Mouse (Mus musculus): ENCODE measurements around the gene Npb. TPM values are rescaled to one million over a fixed set of nuclear protein-coding genes. Genes with fewer than 3 reads are reported as not detected.

Npb gene
- total RNA-seq, 2 experiments from 2014 or later, result 0.89 to 1.4 TPM

DNA sequence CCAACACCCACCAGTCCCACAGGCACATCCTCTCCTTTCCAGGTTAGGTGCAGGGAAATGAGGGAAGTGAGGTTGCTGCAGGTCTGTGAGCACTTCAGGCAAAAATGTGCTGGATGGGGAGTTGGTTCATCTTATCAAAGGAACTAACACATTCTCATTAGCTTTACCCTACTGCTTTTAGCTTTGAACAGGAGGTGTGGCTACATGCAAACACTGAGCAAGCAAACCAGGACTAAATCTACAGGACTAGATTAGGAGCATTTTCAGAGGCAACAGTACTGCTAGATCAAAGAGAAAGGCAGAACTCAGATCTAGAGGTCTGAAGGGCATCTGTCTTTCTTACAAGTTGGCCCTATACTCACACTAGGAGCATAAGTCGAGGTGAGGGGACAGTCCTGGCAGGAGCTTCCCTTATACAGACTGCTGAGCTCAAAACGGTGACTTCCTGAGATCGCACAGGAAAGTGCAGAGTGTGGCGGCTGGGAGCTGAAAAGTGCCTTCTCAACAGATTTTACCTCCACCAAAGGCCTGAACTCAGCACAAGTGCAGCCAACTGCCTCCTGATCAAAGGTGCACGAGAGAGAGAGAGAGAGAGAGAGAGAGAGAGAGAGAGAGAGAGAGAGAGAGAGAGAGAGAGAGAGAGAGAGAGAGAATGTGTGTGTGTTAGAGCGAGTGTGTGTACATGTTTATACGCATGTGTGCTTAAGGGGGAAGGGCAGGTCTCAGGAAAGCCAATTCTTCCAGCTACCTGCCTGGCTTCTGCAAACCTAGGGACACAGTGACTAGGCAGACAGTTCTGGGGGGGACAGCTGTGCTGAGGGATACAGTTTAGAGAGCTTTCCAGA lies 22.8 kb downstream of the Npb start:
- DNase-seq (ENCODE audit: low spot score in 2 of 2), result no peak

DNA sequence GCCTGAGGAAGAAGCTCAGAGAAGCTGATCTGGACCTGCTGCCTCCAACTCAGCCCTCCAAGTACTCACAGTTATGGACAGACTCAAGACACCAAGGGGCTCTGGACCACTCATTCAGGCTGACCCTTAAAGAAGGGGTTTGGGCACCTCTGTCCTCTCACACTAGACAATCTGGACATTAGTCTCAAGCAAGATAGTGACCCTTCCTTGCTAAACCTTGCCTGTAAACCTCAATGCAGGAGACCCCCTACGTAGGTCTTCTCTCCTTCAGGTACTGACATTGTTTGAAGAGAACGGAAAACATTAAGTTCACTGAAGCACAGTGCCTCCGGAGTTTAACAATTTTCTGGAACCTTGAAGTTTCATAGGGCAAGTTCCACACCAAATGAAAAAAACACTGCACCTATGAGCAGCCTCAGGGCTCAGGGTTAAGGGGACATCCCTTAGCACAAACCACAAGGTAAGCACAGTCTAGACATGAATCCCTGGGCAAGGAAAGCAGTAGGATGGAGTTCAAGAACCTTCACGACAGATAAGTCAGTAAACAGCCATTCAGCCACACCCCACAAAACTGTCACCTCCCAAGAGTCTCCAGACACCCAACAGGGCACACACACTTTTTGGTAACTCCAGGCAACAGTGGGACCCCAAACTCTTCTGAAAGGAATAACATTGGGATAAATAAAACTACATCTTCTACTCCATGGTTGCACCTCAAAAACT lies 23.6 kb downstream of the Npb start:
- no peak for DNase-seq (ENCODE audit: low spot score in 2 of 2)

DNA sequence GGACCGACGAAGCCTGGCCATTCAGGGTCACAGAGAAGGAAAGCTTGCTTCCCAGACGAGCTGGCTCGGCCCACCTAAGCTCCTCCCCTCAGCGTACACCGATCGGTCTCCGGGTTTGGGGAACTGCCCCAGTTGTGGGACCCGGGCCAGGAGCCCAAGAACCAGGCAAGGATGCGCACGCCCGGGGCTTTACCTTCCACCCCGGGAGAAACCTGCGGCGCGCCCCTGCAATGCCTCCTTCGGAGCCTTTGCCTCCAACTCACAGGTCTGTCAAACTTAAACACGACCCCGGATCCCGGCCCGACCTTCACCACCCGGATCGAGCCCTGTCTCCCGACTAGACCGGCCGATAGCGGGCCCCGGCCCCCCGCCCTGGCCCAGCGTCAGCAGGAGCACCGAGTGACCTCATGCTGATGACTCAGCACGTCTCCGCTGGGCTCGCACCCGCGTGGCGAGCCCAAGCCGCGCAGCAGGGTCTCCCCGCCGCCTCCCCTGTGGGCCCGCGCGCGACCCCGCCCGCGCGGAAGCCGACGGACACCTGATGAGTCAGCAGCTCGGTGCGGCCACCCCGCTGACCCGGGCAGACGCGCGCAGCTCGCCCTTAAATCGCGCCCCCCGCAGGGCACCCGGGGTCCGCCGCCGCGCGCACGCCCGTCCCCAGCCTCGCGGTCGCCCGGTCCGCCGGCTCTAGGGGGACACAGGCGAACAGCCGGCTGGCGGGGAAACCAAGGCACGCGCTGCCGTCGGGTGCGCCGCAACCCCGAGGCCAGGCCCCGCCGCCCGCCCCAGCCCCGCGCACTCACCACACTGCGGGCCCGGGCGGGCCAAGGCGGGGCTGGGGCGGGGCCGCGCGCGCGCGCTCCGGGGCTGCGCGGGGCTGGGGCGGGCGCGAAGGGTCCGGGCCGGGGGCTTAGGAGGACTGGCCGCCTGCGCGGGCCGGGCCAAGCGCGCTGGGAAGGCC lies 24.6 kb downstream of the Npb start:
- peak in 1 of 2 experiments; percentile 50 for DNase-seq (ENCODE audit: low spot score in 2 of 2)

DNA sequence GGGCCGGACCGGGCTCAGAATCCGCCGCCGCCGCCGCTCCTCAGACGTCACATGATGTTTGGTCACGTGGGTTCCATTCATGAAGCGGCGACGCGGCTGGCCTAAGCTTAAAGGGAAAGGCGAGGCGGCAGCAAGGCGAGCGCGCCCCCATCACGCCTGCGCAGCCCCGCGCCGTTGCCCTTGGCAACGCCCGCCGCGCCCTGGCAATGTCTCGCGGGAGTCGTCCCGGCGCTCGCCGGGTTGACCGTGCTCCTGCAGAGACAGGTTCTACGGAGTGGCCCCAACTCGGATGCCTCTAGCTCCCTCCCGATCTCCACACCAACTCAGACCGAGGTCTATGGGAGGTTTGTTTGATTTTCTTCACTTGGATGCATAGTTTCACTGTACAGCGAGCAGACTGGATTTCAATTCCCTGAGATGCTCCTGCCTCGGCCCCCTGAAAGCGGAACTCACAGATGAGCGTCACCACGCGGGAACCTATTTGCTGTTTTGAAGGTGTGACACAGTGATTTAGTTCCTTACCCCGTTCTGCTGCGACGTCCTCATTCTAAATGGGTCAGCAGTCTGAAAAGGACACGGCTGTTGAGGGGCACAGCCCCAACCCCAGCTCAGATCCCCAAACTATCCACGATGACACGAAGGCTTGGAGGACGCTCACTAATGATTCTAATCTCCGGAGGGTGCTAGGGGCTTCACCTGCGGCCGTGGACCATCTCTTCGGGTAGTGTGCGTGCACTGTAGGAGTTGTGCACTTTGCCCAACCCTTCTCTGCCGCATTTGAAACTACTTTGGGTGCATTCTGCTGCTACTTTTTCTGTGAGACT lies 25.5 kb downstream of the Npb start, which contains the start of gene Mafg:
TSS of gene Mafg (minus strand) at position 81 of the 824 bp plus-strand sequence.
- peak; percentile 89 to 96 for DNase-seq (ENCODE audit: low spot score in 2 of 2)

DNA sequence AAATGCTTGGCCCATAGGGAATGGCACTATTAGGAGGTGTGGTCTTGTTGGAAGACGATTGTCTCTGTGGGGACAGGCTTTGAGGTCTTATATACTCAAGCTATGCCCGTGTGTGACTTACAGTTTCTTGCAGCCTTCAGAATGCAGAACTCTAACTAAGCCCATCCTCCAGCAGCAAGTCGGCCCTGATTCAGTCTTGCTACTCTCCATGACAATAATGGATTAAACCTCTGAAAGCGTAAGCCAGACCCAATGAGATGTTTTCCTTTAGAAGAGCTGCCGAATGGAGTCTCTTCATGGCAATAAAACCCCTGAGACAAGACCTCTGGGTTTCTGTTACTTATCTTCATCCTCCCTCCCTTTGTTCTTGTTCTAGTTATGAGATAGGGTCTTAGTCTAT lies 26.5 kb downstream of the Npb start:
- no peak for DNase-seq (ENCODE audit: low spot score in 2 of 2)

DNA sequence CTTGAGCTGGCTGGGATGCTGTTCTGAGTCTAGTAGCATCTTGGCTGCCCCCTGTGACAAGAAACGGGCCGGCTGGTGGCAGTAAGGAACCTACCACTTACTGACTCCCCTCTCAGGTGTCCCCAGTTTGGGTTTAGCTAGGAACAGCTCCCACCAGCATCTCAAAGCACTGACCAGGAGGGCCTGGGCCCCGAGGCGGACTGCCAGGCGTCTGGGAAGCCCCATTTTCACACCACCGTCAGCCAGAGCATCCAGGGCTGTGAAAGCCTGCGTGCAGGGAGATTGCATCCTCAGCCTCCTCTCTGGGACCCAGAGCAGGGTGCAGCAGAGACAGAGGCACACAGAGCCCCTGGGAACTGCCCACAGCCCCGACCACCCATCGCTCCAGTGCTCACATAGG lies 33.0 kb downstream of the Npb start:
- DNase-seq (ENCODE audit: low spot score in 2 of 2), result no peak

DNA sequence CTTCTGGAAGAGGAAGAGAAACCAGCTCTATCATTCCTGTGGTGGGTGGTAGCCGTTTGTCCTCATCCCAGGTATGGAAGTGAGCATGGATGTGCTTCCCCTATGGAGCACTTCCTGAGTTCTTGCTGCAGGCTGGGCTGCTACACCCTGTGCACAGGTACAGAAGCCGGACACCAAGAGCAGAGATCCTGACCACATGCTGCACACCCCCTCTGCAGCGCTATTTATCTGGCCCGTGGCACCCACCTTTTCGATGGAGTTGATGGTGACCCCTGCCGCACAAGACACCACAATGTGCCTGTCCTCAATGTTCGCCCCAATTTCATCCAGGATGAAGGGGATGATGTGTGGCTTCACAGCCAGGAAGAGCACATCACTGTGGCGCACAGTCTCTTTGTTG lies 33.6 kb downstream of the Npb start:
- no peak for DNase-seq (ENCODE audit: low spot score in 2 of 2)

DNA sequence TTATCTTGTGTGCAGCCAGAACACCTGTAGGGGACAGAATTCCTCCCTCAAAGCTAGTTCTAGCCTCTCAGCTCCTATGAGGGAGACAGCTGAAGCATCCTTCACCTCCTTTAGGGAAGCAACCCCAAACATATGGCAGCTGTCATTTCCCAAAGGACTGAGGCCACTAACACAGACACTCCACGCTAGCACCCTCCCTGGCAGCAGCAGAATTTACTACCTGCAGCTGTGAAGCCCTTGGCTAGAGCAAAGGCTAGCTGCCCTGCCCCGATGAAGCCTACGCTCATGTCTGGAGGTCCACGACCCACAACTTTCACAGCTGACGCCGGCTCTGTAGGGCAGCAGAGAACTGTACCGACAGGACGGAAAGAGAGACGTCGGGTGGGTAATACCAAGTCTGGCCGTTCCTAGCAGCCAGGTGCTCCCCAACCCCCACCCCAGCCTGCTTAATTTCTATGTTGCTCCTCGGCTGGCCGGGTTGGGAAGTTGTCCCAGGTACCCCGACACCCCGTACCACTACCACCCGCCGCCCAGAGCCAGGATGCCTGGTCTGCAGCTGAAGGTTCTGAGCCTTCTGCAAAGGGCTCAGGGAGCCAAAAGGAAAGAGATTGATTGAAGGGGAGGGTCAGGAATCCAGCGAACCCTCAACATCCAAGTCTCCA lies 34.8 kb downstream of the Npb start:
- no peak for DNase-seq (ENCODE audit: low spot score in 2 of 2)

DNA sequence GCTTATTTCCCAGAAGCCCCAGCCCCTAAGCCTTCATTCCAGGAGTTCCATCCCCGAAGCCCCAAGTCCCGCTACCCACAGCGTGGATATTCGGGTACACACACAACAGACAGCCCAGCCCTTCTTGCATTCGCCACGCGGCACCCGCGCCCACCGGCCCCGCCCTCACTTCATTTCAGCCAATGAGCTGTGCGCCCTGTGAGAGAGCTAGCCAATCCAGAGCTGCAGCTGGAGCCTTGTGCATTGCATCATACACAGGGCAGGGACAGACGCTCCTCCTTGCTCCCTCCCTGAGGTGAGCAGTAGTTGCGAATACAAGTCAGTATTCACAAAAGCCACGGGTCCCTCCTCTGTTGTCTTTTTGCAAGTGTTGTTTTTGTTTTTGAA lies 35.3 kb downstream of the Npb start, which contains the start of gene Pycr1:
TSS of gene Pycr1 (minus strand) at position 169 of the 387 bp plus-strand sequence.
- DNase-seq (ENCODE audit: low spot score in 2 of 2), result peak; percentile 93 to 95

DNA sequence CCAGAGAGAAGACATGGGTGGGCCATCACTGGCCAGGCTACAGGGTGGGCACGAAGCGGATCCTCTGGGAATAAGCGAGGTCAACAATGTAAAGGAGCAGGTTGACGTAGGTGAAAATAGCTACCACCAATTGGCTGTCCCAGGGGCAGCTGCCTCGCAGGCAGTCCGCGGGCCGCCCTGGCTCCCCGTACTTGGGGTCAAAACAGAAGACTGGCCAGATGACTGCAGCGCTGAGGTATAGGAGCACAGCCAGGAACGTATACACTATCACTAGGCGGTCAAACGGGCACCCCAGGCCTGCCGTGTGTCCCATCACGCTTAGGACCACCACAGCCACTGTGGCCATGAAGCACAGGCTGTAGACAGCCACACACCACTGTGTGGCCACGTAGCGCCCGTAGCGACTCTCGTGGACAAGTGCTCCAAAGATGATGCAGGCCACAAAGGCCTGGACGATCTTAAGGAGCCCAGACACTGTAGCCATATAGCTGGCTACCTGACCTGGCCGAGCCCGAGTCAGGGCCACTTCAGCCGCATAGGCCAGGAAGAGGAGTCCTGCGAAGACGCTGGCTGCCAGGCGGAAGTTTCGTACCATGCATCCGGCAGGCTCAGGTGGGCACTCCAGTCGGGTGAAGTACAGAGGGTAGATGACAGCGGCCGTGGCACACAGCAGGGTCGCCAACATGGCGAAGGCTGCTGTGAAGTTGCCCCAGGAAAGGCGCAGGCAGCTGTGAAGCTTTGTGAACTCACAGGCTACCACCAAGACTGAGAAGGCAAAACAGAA lies 39.0 kb downstream of the Npb start:
- no peak for DNase-seq (ENCODE audit: low spot score in 2 of 2)

DNA sequence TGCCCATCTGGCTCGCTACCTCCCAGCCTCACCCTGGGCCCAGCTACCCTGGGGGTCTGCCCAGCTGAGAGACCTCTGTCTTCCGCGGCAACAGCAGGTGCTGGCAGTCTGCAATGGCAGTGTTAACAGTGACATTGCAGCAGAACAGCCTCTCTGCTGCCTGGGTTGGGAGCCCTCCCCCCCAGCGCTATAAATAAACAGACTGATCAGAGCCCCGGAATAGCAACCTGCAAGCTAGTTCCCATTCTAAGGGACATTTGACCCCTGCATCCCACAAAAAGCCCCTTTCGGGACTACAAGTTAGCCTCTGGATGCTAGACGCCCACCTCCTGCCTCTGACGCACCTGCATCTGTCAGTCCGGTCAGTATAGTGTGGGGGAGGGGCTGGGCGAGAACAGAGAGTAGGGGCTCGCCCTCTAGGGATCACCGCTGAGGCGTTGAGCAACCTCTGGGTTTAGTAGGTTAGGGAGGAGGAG lies 39.8 kb downstream of the Npb start, which contains the start of gene Myadml2:
TSS of gene Myadml2 (minus strand) at position 158 of the 476 bp plus-strand sequence.
- peak in 1 of 2 experiments; percentile 65 for DNase-seq (ENCODE audit: low spot score in 2 of 2)

DNA sequence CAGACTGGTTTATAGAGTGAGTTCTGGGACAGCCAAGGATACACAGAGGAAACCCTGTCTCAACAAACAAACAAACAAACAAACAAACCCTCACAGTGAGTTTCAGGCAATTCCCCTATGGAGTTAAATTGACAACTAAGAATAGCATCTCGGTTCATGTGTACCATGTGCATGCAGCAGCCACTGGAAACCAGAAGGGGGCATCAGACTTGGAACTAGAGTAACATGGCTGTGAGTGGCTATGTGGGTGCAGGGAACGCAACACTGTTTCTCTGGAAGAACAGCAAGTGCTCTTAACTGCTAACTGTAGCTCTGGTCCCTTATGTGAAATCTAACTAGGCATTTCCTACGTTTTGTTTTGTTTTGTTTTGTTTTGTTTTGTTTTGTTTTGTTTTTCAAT lies 43.6 kb downstream of the Npb start:
- DNase-seq (ENCODE audit: low spot score in 2 of 2), result no peak

DNA sequence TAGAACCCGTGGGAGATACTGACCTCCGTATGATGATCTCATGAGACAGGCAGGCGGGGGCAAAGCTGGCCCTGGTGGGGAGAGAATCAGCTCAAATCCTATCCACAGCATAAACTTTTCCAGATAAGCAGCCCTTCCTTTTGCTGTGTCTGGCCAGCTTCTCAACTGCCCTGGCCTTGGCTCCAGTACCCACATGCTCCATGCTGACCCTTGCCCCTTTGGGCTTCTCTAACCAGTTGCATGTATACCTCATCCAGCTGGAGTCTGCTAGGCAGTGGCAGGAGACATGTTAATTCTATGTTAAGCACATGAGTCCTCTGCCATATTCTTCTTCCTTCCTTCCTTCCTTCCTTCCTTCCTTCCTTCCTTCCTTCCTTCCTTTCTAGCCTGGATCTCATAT lies 46.5 kb downstream of the Npb start:
- DNase-seq (ENCODE audit: low spot score in 2 of 2), result no peak

DNA sequence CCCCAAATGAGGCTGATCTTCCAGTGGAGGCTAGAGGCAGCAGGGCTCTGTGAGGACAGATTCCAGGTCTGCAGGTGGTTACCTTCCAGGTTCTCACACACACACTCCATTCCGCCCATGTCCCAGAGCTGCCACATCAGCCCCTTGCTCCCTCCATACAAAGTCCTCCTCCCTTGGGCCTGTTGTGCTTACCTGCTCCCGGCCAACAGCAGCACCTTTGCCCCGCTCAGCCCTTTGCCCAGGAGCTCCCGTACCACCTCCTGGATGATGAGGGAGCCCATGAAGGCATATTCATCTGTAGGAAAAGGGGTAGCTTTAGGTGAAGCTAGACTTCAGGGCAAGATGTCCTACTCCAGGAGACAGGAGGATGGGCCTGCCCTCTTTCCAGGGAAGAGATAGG lies 49.0 kb downstream of the Npb start:
- no peak for DNase-seq (ENCODE audit: low spot score in 2 of 2)

Small RNA genes within 50 kb of the gene (microRNA-seq; reads per million reads assigned to microRNA genes)
- gene Mir6936, result 2.1 to 2.5 reads per million in 2 experiments

Other genes starting within 250 kb of the Npb start
- under 1 TPM in 1 of 2 experiments, not detected in 1; 0.61 TPM for gene Fscn2, start 246.9 kb upstream of the Npb start, total RNA-seq (2021)
- 10 to 100 TPM; 16.7 to 18.4 TPM for gene Faap100, start 229.7 kb upstream of the Npb start, total RNA-seq (2021)
- 10 to 100 TPM; 60.0 to 61.9 TPM for gene Nploc4, start 170.8 kb upstream of the Npb start, total RNA-seq (2021)
- not detected for gene Tspan10, start 165.8 kb upstream of the Npb start, total RNA-seq (2021)
- gene Pde6g, start 155.0 kb upstream of the Npb start, total RNA-seq (2021), result under 1 TPM; 0.43 to 0.82 TPM
- gene Oxld1, start 150.4 kb upstream of the Npb start, total RNA-seq (2021), result 10 to 100 TPM; 13.1 to 13.5 TPM
- 10 to 100 TPM; 24.6 to 32.9 TPM for gene Ccdc137, start 150.4 kb upstream of the Npb start, total RNA-seq (2021)
- gene Arl16, start 140.9 kb upstream of the Npb start, total RNA-seq (2021), result 10 to 100 TPM; 53.0 to 53.6 TPM
- 10 to 100 TPM; 65.1 to 67.5 TPM for gene Mrpl12, start 123.9 kb upstream of the Npb start, total RNA-seq (2021)
- 10 to 100 TPM; 18.9 to 19.3 TPM for gene Slc25a10, start 116.6 kb upstream of the Npb start, total RNA-seq (2021)
- gene Gcgr, start 77.8 kb upstream of the Npb start, total RNA-seq (2021), result not detected
- gene Mcrip1, start 58.8 kb upstream of the Npb start, total RNA-seq (2021), result 10 to 100 TPM; 68.8 to 74.5 TPM
- gene Ppp1r27, start 57.3 kb upstream of the Npb start, total RNA-seq (2021), result not detected
- 100 to 1,000 TPM; 122 to 132 TPM for gene P4hb, start 35.2 kb upstream of the Npb start, total RNA-seq (2021)
- gene Arhgdia, start 26.9 kb upstream of the Npb start, total RNA-seq (2021), result 100 to 1,000 TPM; 293 to 295 TPM
- gene Alyref, start 10.1 kb upstream of the Npb start, total RNA-seq (2021), result 10 to 100 TPM; 60.5 to 70.0 TPM
- gene Anapc11, start 10.1 kb upstream of the Npb start, total RNA-seq (2021), result 10 to 100 TPM; 93.5 to 97.0 TPM
- gene Pcyt2, start 9.5 kb downstream of the Npb start, total RNA-seq (2021), result 100 to 1,000 TPM; 118 to 128 TPM
- 10 to 100 TPM; 35.4 to 41.5 TPM for gene Sirt7, start 16.8 kb downstream of the Npb start, total RNA-seq (2021)
- 10 to 100 TPM; 70.0 to 71.5 TPM for gene Mafg, start 25.1 kb downstream of the Npb start, total RNA-seq (2021)
- gene Pycr1, start 35.3 kb downstream of the Npb start, total RNA-seq (2021), result 1 to 10 TPM in 1 of 2 experiments, under 1 TPM in 1; 0.81 to 2.0 TPM
- 1 to 10 TPM; 3.9 to 4.6 TPM for gene Myadml2, start 39.7 kb downstream of the Npb start, total RNA-seq (2021)
- gene Notum, start 52.7 kb downstream of the Npb start, total RNA-seq (2021), result 1 to 10 TPM; 2.6 to 5.5 TPM
- gene Aspscr1, start 64.5 kb downstream of the Npb start, total RNA-seq (2021), result 10 to 100 TPM; 46.1 to 54.3 TPM
- gene Cenpx, start 105.3 kb downstream of the Npb start, total RNA-seq (2021), result 10 to 100 TPM; 15.8 to 18.7 TPM
- 10 to 100 TPM; 49.1 to 60.5 TPM for gene Lrrc45, start 105.4 kb downstream of the Npb start, total RNA-seq (2021)
- 10 to 100 TPM; 32.0 to 40.0 TPM for gene Rac3, start 113.0 kb downstream of the Npb start, total RNA-seq (2021)
- gene Dcxr, start 118.8 kb downstream of the Npb start, total RNA-seq (2021), result 10 to 100 TPM; 12.3 to 13.6 TPM
- 1 to 10 TPM; 1.2 to 1.7 TPM for gene Cbr2, start 123.6 kb downstream of the Npb start, total RNA-seq (2021)
- 10 to 100 TPM; 20.9 to 24.0 TPM for gene Hmga1b, start 154.3 kb downstream of the Npb start, total RNA-seq (2021)
- gene Rfng, start 175.7 kb downstream of the Npb start, total RNA-seq (2021), result 10 to 100 TPM; 57.1 to 59.9 TPM
- 100 to 1,000 TPM; 152 to 154 TPM for gene Gps1, start 175.8 kb downstream of the Npb start, total RNA-seq (2021)
- gene Dus1l, start 187.9 kb downstream of the Npb start, total RNA-seq (2021), result 10 to 100 TPM; 40.1 to 40.4 TPM
- 100 to 1,000 TPM; 183 to 187 TPM for gene Fasn, start 216.1 kb downstream of the Npb start, total RNA-seq (2021)

Data from layer of hippocampus, adult 18-20 months (tissue).